Mouse (Mus musculus) cerebellum, adult 9-11 months (tissue): Measurements from ENCODE around the gene Ammecr1.

Experiments
- DNase-seq: peaks from one replicate; pipeline ENCODE4 v3.0.0; 2022

Gene Ammecr1

DNA sequence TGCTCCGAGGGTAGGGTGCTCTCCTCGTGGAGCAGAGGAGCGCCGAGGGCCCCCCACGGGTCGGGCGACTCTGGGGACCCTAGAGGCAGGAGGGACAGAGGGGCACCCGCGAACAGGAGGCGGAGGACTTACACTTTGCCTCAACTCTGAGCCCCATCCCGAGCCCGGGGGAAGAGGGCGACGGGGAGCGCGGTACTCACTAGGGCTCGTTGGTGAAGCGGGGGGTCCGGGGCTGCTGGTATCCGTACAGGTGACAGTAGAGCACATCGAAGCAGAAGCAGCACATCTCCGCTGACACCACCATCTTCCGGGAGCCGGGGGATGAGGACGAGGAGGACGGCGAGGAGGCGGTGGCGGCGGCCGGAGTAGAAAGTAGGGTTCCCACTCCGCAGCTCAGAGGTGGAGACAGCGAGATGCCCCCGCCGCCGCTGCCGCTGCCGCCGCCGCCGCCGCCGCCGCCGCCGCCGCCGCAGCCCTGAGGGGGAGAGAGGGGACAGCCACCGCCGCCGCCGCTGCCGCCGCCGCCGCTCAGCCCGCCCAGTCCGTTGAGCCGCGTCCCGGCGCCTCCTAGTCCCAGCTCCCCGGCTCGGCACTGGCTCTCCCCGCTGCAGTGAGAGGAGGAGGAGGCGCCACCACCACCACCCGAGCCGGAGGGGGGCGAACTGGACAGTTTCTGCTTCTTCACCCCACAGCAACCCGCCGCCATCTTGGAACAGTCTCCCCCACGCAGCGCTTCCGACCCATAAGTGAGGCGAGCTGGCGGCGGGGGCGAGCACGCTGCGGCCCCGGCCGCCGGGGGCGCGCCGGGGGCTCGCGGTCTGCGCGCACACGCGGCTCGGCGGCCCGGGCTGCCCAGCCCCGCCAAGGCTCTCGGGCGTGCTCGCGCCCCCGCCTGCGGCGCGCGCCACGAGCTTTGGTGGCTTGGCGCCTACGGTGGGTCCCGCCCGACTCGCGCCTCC is at the start of gene Ammecr1:
Ammecr1 (minus strand) TSS at position 721 of the 959 bp plus-strand sequence.
- DNase-seq: peak; percentile 86

GRCm38 (mm10) chrX:143014118-143014517 is 47.6 kb upstream of the Ammecr1 start:
- DNase-seq: no peak

GRCm38 (mm10) chrX:143012334-143012733 is 45.8 kb upstream of the Ammecr1 start:
- no peak for DNase-seq

GRCm38 (mm10) chrX:143011865-143012264 is 45.3 kb upstream of the Ammecr1 start:
- no peak for DNase-seq

GRCm38 (mm10) chrX:143004131-143004846 is 37.8 kb upstream of the Ammecr1 start:
- DNase-seq: no peak

GRCm38 (mm10) chrX:142997214-142997613 is 30.7 kb upstream of the Ammecr1 start:
- no peak for DNase-seq

DNA sequence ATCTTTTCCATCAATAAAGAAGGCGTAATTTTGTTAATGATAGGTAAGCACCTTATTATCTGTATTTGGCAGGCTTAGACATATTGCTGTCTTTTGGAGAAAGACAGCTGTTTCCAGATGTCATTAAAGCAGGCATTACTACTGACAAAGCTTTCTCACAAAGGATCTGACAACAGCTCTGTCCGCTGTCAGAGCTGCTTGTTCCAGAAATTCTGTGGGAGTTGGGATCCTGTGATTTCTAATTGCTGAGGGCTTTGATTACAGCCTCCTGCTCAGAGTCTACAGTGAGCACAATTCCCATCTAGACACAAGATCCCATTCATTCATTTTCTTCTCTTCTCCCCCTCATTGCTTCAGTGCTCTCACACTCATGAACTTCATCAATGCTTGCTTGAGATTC is 28.0 kb upstream of the Ammecr1 start:
- no peak for DNase-seq

GRCm38 (mm10) chrX:142984170-142984569 is 17.6 kb upstream of the Ammecr1 start:
- no peak for DNase-seq

DNA sequence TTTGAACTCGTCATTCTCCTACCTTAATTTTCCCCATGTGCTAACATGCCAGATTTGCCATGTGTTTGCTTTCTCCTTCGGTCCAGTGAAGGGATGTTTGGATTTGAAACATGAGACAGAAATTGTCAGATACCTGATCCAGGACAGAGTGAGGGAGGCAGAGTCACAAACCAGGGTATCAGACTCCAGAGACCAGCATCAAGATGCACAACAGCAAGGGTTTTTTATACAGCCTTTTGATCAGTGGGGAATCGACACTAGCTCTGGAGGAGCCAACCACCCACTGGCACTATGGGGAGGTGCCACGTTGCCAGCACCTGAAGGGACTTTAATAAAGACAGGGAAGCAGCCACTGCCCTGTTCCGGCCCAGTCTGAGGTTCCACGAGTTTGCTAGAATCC is 17.1 kb upstream of the Ammecr1 start:
- DNase-seq: no peak

GRCm38 (mm10) chrX:142981530-142982130 is 15.1 kb upstream of the Ammecr1 start:
- no peak for DNase-seq

DNA sequence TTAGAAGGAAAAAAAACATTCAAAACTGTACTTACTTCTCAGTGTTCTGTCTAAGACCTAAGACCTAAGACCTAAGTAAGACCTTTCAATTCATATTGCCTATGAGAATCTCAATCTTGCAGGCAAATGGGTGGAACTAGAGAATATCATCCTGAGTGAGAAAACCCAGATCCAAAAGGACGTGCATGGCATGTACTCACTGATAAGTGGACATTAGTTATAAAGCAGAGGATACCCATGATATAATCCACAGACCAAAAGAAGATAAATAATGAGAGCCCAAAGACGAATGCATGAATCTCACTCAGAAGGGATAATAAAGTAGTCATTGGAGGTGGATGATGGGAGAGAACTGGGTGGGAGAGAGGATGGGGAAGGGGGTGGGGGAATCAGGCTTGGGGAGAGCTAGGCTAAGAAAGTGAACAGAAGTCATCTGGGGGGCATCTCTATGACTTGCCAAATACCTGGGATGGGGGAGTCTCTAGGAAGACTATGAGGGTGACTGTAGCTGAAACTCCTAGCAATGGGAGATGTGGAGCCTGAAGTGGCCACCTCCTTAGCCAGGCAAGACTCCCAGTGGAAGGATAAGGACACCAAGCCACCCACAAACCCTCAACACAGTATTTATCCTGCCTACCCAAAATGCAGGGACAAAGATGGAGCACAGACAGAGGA is 14.5 kb upstream of the Ammecr1 start:
- DNase-seq: no peak

GRCm38 (mm10) chrX:142979224-142979623 is 12.7 kb upstream of the Ammecr1 start:
- no peak for DNase-seq

DNA sequence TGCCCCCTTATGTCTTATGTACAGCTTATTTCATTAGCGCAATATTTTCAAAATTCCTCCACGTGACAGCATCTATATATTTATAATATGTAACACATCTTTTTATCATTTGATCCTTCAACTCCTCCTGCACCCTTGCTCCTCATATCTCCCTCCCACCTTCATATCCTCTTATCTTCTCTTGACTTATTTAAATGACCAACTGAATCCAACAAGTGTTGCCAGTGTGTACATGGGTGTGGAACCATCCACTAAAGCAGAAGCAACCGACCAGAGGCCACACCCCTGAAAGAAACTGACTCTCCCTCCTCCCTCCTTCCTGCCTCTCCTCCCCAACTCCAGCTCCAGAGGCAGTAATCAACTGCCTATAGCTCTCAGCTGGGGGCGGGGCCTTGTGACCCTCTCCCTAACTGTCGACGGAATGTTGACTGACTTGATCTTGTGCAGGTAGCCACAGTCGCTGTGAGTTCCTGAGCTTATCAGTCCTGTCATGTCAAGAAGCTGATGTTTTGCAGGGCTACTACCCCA is 6.0 kb upstream of the Ammecr1 start:
- DNase-seq: no peak

- no peak for DNase-seq
Measured at GRCm38 (mm10) chrX:142971759-142972158, 5.2 kb upstream of the Ammecr1 start.

DNA sequence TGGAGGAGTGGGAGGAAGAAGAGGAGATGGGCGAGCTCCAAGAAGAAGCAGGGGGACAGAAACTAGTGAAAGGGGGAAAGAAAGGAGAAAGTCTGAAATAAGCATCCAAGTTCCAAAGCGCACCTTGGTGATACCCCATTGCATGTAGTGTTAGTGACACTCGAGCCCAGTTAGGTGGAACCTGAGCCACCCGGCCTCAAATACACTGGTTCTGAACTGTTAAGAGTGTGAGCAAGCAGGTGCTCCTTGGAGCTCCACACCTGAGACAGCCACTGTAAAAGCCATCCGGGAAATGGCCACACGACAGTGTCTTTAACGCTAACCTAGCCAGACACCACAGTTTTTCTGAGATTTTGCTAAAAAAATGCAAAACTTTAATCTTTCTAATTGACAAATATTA is 539 bp upstream of the Ammecr1 start:
- DNase-seq: no peak

DNA sequence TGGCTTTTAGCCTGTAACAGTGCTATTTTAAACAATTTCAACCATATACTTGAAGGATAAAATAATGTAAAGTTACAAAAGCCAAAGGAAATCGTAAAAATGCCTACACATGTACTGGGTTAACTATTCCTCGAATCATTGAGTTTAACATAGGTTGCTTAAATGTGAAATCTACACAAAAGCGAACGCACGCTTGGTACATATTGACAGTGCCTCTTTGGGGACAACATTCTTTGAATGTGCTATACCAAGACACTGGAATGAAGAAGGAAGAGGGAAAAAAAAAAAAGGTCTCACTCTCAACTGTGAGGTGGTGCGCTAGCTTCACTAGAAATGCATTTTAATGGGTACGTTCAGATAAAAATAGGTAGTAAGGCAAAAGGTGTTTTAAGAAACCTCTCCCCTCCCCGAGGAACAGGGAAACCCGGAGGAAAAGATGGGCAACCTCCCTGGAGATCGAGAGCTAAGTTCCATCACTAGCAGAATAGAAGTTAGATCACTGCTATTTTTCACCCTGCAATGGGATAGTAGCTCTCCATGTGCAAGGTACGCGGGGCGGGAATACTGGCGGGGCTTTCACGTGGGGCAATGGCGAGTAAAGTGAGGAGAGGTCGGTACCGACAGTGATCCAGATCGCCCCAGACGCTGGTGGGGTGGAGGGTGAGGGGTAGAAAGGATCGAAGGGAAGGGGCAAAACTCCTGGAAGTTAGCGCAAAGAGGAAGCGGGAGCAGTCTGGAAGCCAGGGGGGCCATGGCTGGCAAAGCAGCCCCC is 1.1 kb downstream of the Ammecr1 start:
- DNase-seq: no peak

GRCm38 (mm10) chrX:142960434-142960833 is 6.1 kb downstream of the Ammecr1 start:
- no peak for DNase-seq

DNA sequence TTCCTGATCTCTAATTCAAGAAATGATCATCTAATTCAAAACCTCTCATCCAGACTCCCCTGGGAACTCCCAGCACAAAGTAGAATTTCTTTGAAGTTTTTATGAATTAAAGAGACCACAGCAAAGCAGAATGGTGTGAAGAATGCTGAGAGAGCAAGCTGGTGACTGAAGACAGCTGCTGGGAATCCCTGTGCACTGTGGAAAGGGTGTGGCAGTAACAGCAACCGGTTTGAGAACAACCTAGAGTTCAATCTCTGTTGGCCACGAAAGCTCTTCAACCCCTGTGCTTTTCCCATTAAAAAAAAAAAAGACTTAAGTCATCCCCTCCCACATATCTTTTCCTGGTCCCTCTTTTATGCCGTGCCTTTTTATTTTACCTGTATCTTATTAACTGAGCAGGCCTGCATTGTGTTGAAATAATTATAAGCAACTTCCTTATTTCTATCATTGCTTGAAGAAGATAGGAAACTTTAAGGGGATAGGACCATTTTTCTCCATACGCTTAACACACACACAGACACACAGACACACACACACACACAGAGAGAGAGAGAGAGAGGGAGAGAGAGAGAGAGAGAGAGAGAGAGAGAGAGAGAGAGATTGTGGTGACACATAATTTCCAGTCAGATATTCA is 6.7 kb downstream of the Ammecr1 start:
- DNase-seq: no peak

- DNase-seq: no peak
Measured at GRCm38 (mm10) chrX:142928430-142928829, 38.1 kb downstream of the Ammecr1 start.

DNA sequence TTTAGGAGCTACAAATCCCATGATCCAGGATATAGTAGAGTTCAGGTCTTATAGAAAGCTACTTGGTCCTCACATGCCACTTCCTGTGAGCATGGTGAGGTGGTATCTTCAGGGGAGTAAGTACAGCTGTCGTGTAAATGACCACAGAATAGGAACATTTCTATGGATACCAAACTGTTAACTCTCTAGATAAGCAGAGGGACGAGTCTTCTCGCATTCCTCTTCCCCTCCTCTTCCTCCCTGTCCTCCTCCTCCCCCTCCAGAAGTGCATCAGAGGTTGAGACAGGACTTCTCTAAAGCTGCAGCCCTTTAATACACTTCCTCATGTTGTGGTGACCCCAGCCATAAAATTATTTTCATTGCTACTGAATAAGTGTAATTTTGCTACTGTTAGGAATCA is 49.1 kb downstream of the Ammecr1 start:
- DNase-seq: no peak

DNA sequence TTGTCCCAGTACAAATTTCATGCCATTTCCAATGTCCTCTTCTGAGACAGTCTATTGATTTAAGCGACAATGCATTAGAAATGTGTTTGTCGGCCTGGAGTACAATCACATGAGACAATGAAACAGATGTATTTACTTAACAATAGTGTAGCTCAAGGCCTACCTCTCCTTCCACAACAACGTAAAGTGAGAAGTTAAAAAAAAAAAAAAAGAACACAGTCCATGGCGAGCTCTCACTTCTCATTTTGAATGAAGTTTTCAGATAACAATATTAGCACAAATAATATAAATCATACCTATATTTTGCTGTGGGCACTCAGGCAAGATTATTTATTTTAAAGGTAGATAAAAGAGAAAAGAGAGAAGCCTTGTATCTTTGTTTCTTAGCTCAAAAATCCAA is 49.8 kb downstream of the Ammecr1 start:
- DNase-seq: no peak
